8 mouse cellular contexts compared by ENCODE assay signal in genomic region chr8:112569471-112570141, GRCm38 (mm10). TPM values are rescaled to one million over a fixed set of nuclear protein-coding genes. Genes with fewer than 3 reads are reported as not detected.
DNase-seq lines count a peak whose midpoint lies in the region; ATAC-seq lines count a peak whose summit lies in the region.

TSS of gene Cntnap4 (plus strand) at chr8:112570043.

- peak within 1 kb of the TSS; percentile 23; the same call in 1 of the 2 replicates for H3K4me2 ChIP-seq in heart, embryonic 16.5 days (ENCODE audit: low read depth, low read length)
- peak within 1 kb of the TSS; percentile 58 for H3K4me2 ChIP-seq in limb, embryonic 12.5 days

- no peak within 1 kb of the TSS for H3K9ac ChIP-seq in heart, embryonic 16.5 days (ENCODE audit: low read length)
- no peak within 1 kb of the TSS; the same call in 1 of the 2 replicates for H3K9ac ChIP-seq in limb, embryonic 12.5 days (replicated peaks)

- no peak within 1 kb of the TSS for H3K27ac ChIP-seq in heart, embryonic 16.5 days (ENCODE audit: low read length)
- peak within 1 kb of the TSS; percentile 35; the same call in 1 of the 2 replicates for H3K27ac ChIP-seq in hindbrain, embryonic 10.5 days
- H3K27ac ChIP-seq in limb, embryonic 12.5 days: no peak within 1 kb of the TSS

- H3K4me1 ChIP-seq in heart, embryonic 16.5 days (ENCODE audit: control insufficient read depth, insufficient read depth, low read length): no peaks in the 10 kb centered on the region
- H3K4me1 ChIP-seq in hindbrain, embryonic 10.5 days (replicated peaks): peaks cover 12% of the 10 kb centered on the region
- H3K4me1 ChIP-seq in limb, embryonic 12.5 days (replicated peaks): peaks cover 10% of the 10 kb centered on the region; the same call in 1 of the 2 replicates

- no peaks in the 10 kb centered on the region for H3K36me3 ChIP-seq in heart, embryonic 16.5 days (ENCODE audit: control insufficient read depth, insufficient read depth)
- no peaks in the 10 kb centered on the region for H3K36me3 ChIP-seq in hindbrain, embryonic 10.5 days
- H3K36me3 ChIP-seq in limb, embryonic 12.5 days: no peaks in the 10 kb centered on the region

- peak within 1 kb of the TSS; percentile 16; the same call in 1 of the 2 replicates for H3K4me3 ChIP-seq in heart, embryonic 16.5 days (ENCODE audit: low read length)
- peak within 1 kb of the TSS; percentile 58 for H3K4me3 ChIP-seq in hindbrain, embryonic 10.5 days
- H3K4me3 ChIP-seq in limb, embryonic 12.5 days (replicated peaks): peak within 1 kb of the TSS; percentile 35

- ATAC-seq in heart, embryonic 16.5 days (replicated peaks; ENCODE audit: extremely low read depth, insufficient read depth, low FRiP score): no peak
- no peak for ATAC-seq in limb, embryonic 12.5 days (ENCODE audit: insufficient number of reproducible peaks, insufficient read depth, low FRiP score, low TSS enrichment, low read depth)

- 4% methylated on average over 18 of the region's 18 CpGs for WGBS in heart, embryonic 16.5 days
- WGBS in hindbrain, embryonic 10.5 days: 2% methylated on average over 18 of the region's 18 CpGs
- WGBS in limb, embryonic 12.5 days: 2% methylated on average over 18 of the region's 18 CpGs

- H3K27me3 ChIP-seq in heart, embryonic 16.5 days (ENCODE audit: control insufficient read depth, insufficient read depth, low read length): peaks cover 13% of the 10 kb centered on the region
- H3K27me3 ChIP-seq in hindbrain, embryonic 10.5 days (ENCODE audit: insufficient read depth, poor library complexity, severe bottlenecking): peaks cover 21% of the 10 kb centered on the region; the same call in 1 of the 2 replicates
- peaks cover 30% of the 10 kb centered on the region for H3K27me3 ChIP-seq in limb, embryonic 12.5 days

- H3K9me3 ChIP-seq in heart, embryonic 16.5 days (replicated peaks; ENCODE audit: control insufficient read depth, low read length): no peaks in the 10 kb centered on the region
- no peaks in the 10 kb centered on the region for H3K9me3 ChIP-seq in hindbrain, embryonic 10.5 days
- H3K9me3 ChIP-seq in limb, embryonic 12.5 days: no peaks in the 10 kb centered on the region

- DNase-seq in heart, adult 11 months: no peak
- DNase-seq in cerebellum, postnatal 36 days: peak; percentile 66 to 71
- peak; percentile 41 for DNase-seq in hindbrain, embryonic 10.5 days (ENCODE audit: low spot score)
- DNase-seq in right cerebral cortex, postnatal 25 days: peak; percentile 57
- no peak for DNase-seq in thymus, postnatal 4 days
- DNase-seq in lung, postnatal 25 days (ENCODE audit: low spot score): no peak

RNA-seq across cellular contexts. Expression of gene Cntnap4, which starts in this region (rescaled TPM):
- 0.08 and 0.20 TPM in 2 replicates for polyA plus RNA-seq in heart, embryonic 16.5 days (2015; fragmentation: Nextera tagmentation; extraction: Ambion mirVana)
- polyA plus RNA-seq in hindbrain, embryonic 10.5 days (2016; fragmentation: Nextera tagmentation; extraction: Ambion mirVana): 0.69 and 0.80 TPM in 2 replicates
- 1.1 and 1.7 TPM in 2 replicates for polyA plus RNA-seq in limb, embryonic 12.5 days (2016; fragmentation: Nextera tagmentation; extraction: Ambion mirVana)

Comparison
In these comparisons a context has a peak if more than half of its experiments do, and no peak if none do; other contexts are left out.
1. Peak in DNase-seq, H3K4me3 ChIP-seq and H3K27ac ChIP-seq in hindbrain, embryonic 10.5 days; RNA of the gene not detected or under 1 TPM.
2. DNase-seq: peak in cerebellum, postnatal 36 days (2 of 2) and right cerebral cortex, postnatal 25 days (single experiment); none in heart, adult 11 months (single experiment), thymus, postnatal 4 days (single experiment) and lung, postnatal 25 days (single experiment).
3. Peak in every context shown above with its lines, with median percentiles within 50 percentile points of each other: H3K4me3 ChIP-seq.